Mouse (Mus musculus) heart, embryonic 16.5 days (tissue): Measurements from ENCODE around the gene Commd1. TPM values are rescaled to one million over a fixed set of nuclear protein-coding genes. Genes with fewer than 3 reads are reported as not detected.

Experiments
- ATAC-seq: fragments of 200-750 bp; cut with Nextera tagmentation; replicated peaks from 2 replicates; pipeline ENCODE4 v1.8.0; 2017; ENCODE audit warnings: moderate number of reproducible peaks; ENCODE audit not compliant: insufficient read depth, low FRiP score; ENCODE audit errors: extremely low read depth
- H3K27ac ChIP-seq: fragments of 300-500 bp; sonication (generic); 2 replicates; pipeline ENCODE4 v1.5.1; 2014; ENCODE audit warnings: mild to moderate bottlenecking, low read length, control low read depth, moderate library complexity
- H3K27me3 ChIP-seq: fragments of 300-500 bp; sonication (generic); 2 replicates; pipeline ENCODE4 v1.6.1; 2014; ENCODE audit warnings: low read length, mixed read lengths; ENCODE audit not compliant: control insufficient read depth, insufficient read depth
- H3K36me3 ChIP-seq: fragments of 300-500 bp; sonication (generic); 2 replicates; pipeline ENCODE4 v1.6.1; 2014; ENCODE audit not compliant: control insufficient read depth, insufficient read depth
- H3K4me1 ChIP-seq: fragments of 300-500 bp; sonication (generic); 2 replicates; pipeline ENCODE4 v1.6.1; 2014; ENCODE audit warnings: low read length, mixed read lengths; ENCODE audit not compliant: control insufficient read depth, insufficient read depth
- H3K4me2 ChIP-seq: fragments of 300-500 bp; sonication (generic); 2 replicates; pipeline ENCODE4 v1.6.1; 2014; ENCODE audit warnings: low read depth, mild to moderate bottlenecking, control low read depth, low read length
- H3K4me3 ChIP-seq: fragments of 300-500 bp; sonication (generic); 2 replicates; pipeline ENCODE4 v1.5.1; 2014; ENCODE audit warnings: mild to moderate bottlenecking, control low read depth, low read length
- H3K9ac ChIP-seq: fragments of 300-500 bp; sonication (generic); 2 replicates; pipeline ENCODE4 v1.6.1; 2014; ENCODE audit warnings: low read length, control low read depth
- H3K9me3 ChIP-seq: fragments of 300-500 bp; sonication (generic); replicated peaks from 2 replicates; pipeline ENCODE4 v1.6.1; 2016; ENCODE audit warnings: low read length; ENCODE audit not compliant: control insufficient read depth
- WGBS: fragments of 180-500 bp; shearing (Covaris S2); extraction: QIAGEN DNeasy Blood & Tissue Kit; methylation state at CpG from one replicate; pipeline ENCODE4 v1.1.7; 2014; 5-methylcytosine and 5-hydroxymethylcytosine counted together
- polyA plus RNA-seq: library from polyadenylated mRNA; unstranded; fragments of >200 nt; fragmentation: Nextera tagmentation; extraction: Ambion mirVana; gene quantifications from 2 replicates; pipeline ENCODE4 v1.2.1, GENCODE M21; 2015

The Commd1 gene
- polyA plus RNA-seq = 333 and 350 TPM in 2 replicates

DNA sequence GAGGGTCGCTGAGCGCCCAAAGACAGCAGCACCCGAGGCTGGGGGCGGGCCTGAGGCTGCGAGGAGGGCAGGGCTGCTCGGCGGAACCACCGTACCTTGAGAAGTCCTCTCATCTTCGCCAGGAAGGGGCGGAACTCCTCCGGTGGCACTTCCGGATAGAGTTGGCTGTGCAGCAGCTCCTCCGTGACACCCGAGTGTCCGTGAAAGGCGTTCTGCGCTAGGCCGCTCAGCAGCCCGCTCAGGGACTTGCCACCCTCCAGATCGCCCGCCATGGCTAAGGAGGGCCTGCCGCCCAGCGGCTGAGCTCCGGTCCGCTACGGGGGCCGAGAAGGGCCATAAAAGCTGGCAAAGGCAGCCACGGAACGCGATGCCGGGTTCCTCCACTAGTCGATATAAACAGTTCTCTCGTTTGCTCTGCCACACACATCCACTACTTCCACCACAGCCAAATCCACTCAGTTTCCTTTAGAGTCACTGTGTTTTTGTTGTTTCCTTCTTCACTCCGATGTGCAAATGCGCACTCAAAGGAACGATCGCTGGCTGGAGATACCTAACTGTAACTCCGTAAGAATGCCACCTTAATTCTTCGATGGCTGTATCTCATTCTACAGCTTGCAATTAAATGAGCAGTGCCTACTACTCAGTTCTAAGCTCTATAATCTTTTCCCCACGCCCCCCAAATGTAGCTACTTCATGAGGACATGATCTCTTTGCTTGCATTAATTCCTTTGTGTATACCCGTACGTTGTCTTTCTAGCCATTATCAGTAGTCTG is at the start of gene Commd1, which contains the start of gene Gm28048:
TSS of gene Commd1 (minus strand) at position 399 of the 774 bp plus-strand sequence.
TSS of gene Gm28048 (minus strand) at position 107 of the 774 bp plus-strand sequence.
- peak; percentile 91 for ATAC-seq
- Histone ChIP-seq H3K9me3 (no peaks in the 10 kb centered on the region), H3K4me3 (peak within 1 kb of the TSS; percentile 74), H3K4me1 (peaks cover 15% of the 10 kb centered on the region), H3K36me3 (no peaks in the 10 kb centered on the region), H3K9ac (peak within 1 kb of the TSS; percentile 87), H3K27me3 (no peaks in the 10 kb centered on the region), H3K27ac (peak within 1 kb of the TSS; percentile 98), H3K4me2 (peak within 1 kb of the TSS; percentile 89)
- WGBS = 2% methylated on average over 42 of the region's 42 CpGs

DNA sequence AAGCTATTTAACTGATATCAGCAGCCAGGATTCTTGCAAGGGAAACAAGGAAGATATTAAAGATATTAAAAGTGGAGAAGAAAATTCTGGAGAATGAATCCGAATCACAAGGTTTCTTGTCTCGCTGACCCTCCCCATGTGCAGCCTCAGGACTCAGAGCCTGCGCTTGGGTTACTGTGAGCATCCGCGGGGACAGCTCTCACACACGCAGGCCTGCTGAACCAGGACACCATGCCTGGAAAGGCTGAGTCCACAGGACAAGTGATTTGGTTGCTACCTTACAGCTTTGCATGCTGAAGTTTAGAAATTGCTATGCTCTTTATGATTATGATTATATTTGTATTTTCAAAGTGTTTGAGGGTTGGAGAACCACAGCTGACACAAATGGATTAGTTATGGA is 47.2 kb upstream of the Commd1 start:
- Histone ChIP-seq H3K4me3 (no peak overlapping the region), H3K27me3 (no peaks in the 10 kb centered on the region), H3K36me3 (no peaks in the 10 kb centered on the region), H3K9ac (no peak overlapping the region), H3K27ac (no peak overlapping the region), H3K4me1 (no peaks in the 10 kb centered on the region), H3K4me2 (no peak overlapping the region), H3K9me3 (no peaks in the 10 kb centered on the region)
- 73% methylated on average over 6 of the region's 6 CpGs for WGBS
- ATAC-seq = no peak

DNA sequence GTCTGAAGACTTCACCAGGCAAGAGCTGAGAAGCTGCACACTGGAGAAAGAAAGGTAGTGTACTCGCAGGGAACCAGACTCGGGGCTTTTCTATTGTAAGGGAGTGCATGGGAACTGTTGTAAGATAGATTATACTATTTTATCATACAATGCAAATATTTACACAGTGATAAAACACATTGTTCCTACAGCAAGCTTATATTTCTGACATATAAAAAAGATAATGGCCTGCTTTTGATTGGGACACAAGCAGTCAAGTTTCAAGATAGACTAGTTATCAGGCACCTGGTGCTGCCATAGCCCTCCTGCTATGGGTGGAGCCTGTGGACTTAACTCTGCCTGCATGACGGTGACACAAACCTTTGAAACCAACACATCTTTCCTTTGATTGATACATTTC is 46.8 kb upstream of the Commd1 start:
- H3K36me3 ChIP-seq = no peaks in the 10 kb centered on the region
- ATAC-seq = no peak
- no peaks in the 10 kb centered on the region for H3K4me1 ChIP-seq
- no peaks in the 10 kb centered on the region for H3K9me3 ChIP-seq
- no peaks in the 10 kb centered on the region for H3K27me3 ChIP-seq
- WGBS = 34% methylated on average over 3 of the region's 3 CpGs
- H3K27ac ChIP-seq = no peak overlapping the region
- H3K4me2 ChIP-seq = no peak overlapping the region
- no peak overlapping the region for H3K9ac ChIP-seq
- H3K4me3 ChIP-seq = no peak overlapping the region

DNA sequence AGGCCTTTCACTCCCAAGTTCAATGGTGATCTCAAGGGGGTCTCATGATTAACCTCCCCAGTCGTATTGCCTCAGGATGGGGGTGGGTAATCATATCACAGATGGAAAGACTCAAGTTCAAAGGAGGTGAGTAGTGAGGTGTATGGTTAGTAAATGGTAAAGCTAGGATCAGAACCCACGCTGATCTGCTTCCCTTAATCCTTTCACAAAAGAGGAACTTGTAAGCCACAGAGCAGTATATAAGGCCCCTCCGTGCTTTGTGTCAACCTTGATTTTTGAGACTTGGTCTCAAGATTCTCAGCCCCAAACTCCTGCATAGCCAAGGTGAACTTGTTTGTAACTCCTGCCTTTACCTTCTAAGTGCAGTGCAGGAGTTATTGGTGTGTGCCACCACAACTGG is 42.0 kb upstream of the Commd1 start:
- no peak overlapping the region for H3K9ac ChIP-seq
- H3K27ac ChIP-seq = no peak overlapping the region
- H3K27me3 ChIP-seq = no peaks in the 10 kb centered on the region
- H3K9me3 ChIP-seq = no peaks in the 10 kb centered on the region
- ATAC-seq = no peak
- H3K36me3 ChIP-seq = no peaks in the 10 kb centered on the region
- 80% methylated on average over 3 of the region's 3 CpGs for WGBS
- no peak overlapping the region for H3K4me3 ChIP-seq
- H3K4me2 ChIP-seq = no peak overlapping the region
- no peaks in the 10 kb centered on the region for H3K4me1 ChIP-seq

DNA sequence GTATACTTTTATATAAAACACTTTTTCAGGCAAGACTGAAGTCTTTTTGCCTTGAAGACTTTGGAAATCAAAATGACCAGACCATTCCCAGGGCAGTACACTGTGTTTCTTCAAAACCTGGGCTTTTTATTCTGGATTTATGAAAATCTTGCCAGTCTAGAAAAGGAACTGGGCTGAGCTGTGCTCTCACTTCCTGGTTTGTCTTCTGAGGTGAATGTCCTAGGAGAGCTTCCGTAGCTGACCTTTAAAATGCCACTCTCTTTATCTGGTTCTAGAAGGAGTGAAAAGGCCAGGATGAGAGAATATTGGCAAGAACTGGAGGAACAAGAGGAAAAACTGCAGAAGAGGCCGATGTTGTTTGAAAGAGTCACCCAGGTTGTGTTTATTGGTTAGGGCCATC is 41.0 kb upstream of the Commd1 start:
- 89% methylated on average over 2 of the region's 2 CpGs for WGBS
- Histone ChIP-seq H3K27me3 (no peaks in the 10 kb centered on the region), H3K9ac (no peak overlapping the region), H3K4me1 (no peaks in the 10 kb centered on the region), H3K9me3 (no peaks in the 10 kb centered on the region), H3K36me3 (no peaks in the 10 kb centered on the region), H3K4me2 (no peak overlapping the region), H3K4me3 (no peak overlapping the region), H3K27ac (no peak overlapping the region)
- ATAC-seq = no peak

DNA sequence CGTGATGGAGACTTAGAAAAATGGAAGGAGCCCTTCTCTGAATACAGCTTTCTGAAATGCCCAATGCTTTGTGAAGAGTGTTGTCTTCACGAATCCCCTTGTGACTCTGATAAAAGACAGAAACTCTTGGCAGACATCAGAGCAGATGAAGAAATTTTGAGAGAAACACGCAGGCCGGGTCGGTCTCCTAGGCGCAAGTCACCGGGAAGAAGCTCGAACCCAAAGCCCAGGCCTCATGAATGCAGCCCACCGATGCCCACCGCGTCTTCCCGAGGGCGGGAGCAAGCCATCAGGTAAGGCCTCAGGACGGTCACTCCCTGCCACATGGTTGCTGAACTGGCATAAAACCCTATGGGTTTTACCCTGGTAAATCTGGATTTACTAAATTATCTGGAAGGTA is 38.7 kb upstream of the Commd1 start:
- Histone ChIP-seq H3K4me3 (no peak overlapping the region), H3K27me3 (no peaks in the 10 kb centered on the region), H3K9me3 (no peaks in the 10 kb centered on the region), H3K9ac (no peak overlapping the region), H3K4me2 (no peak overlapping the region), H3K36me3 (no peaks in the 10 kb centered on the region), H3K27ac (no peak overlapping the region), H3K4me1 (no peaks in the 10 kb centered on the region)
- 85% methylated on average over 14 of the region's 14 CpGs for WGBS
- no peak for ATAC-seq

DNA sequence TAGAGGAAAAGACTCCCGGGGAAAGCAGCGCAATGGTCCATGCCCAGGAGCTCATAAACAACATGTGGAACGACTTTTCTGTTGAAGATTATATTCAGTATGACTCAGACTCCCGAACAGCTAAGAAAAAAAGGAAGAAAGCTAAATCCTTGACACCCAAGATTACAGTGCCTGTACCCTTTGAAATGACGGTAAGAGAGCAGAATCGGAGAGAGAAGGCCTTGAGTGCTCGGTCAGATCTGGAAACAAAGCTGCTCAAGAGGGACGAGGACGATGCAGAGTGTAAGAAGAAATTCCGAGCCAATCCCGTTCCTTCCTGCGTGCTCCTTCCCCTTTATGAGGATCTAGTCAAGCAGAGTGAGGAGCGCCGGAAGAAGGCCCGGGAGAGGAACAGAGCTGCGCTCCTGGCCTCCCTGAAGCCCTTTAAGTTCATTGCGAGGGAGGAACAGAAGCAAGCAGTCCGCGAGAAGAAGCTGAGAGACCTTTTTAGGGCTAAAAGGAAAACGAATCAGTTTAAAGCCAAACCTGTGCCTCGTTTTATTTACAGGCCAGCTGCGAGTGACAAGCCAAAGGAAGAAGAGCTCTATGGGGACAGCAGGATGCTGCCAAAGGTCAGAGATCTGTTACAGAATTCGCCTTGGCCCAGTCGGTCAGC is 38.1 kb upstream of the Commd1 start:
- Histone ChIP-seq H3K27ac (no peak overlapping the region), H3K4me3 (no peak overlapping the region), H3K4me1 (no peaks in the 10 kb centered on the region), H3K9me3 (no peaks in the 10 kb centered on the region), H3K27me3 (no peaks in the 10 kb centered on the region), H3K4me2 (no peak overlapping the region), H3K36me3 (no peaks in the 10 kb centered on the region), H3K9ac (no peak overlapping the region)
- WGBS = 68% methylated on average over 24 of the region's 24 CpGs
- no peak for ATAC-seq

DNA sequence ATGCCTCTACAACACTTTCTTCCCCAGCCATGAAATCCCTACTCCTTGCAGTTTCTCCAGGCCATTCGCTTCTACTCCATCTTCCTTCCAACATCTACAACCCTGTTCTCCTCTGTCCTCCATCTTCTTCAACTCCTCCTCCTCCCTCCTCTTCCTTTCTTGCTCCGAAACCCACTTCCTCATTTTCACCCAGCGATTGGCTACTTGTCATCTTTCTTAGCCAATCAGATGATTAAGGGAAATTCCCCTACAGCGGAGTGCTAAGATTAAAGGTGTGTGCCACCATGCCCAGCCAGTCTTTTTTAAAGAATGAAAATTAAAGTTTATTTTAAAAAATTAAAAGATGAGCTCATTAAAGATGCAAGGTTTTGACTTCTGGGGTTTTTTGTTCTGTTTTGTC is 35.8 kb upstream of the Commd1 start:
- Histone ChIP-seq H3K4me3 (no peak overlapping the region), H3K27ac (no peak overlapping the region), H3K36me3 (no peaks in the 10 kb centered on the region), H3K4me1 (no peaks in the 10 kb centered on the region), H3K9me3 (no peaks in the 10 kb centered on the region), H3K4me2 (no peak overlapping the region), H3K27me3 (no peaks in the 10 kb centered on the region), H3K9ac (no peak overlapping the region)
- WGBS = 92% methylated on average over 4 of the region's 4 CpGs
- ATAC-seq = no peak

DNA sequence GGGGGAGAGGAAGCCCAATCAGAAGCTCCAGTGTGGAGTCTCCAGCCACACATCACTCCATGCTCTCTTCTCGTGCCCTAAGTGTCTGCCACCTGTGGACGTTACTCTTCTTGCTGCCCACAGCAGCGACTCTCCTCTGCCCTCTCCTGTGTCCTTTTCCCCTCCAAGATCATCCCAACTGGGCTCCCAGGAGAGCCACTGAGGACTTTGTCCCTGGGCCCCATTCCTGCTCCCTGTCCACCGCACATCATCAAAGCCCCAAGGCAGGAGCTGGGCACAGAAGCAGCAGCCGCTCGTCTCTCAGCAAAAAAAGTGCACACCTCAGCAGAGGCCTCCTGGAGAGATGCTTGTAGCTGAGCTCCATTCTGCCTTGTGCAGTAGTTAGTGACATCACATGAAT is 32.8 kb upstream of the Commd1 start:
- Histone ChIP-seq H3K27ac (no peak overlapping the region), H3K4me3 (no peak overlapping the region), H3K9ac (no peak overlapping the region), H3K27me3 (no peaks in the 10 kb centered on the region), H3K9me3 (no peaks in the 10 kb centered on the region), H3K36me3 (no peaks in the 10 kb centered on the region), H3K4me1 (no peaks in the 10 kb centered on the region), H3K4me2 (no peak overlapping the region)
- 64% methylated on average over 6 of the region's 6 CpGs for WGBS
- ATAC-seq = no peak
